Mouse (Mus musculus): ENCODE results near the gene Klhdc2.

DNA sequence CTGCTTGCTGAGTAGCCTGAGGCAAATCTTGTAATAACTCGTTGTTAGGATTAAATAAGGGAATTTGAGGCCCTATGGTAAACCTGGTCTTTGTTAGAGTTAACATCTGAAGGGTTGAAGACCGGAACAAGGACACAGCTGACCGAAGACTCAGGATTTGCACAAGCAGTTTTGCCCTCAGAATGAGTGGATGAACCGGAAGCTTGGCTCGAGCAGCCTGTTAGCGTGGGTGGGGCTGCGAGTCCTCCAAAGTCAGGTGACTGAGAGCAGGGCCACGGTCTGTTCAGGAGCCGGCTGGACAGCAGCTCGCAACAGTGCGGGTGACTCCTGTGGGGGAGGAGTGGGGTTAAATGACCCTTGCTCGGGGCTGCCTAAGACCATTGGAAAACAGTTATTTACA lies 2.8 kb downstream of the Klhdc2 start:
- TF ChIP-seq HCFC1 (IDR thresholded peaks at IDR 0.05; ENCODE audit: borderline replicate concordance, insufficient read depth, low read length) = no peak
- no peak for TF ChIP-seq MAFK (IDR thresholded peaks at IDR 0.05; ENCODE audit: insufficient read depth, low read depth, low read length)
- no peak for TF ChIP-seq CHD2 (IDR thresholded peaks at IDR 0.05; ENCODE audit: low read depth, low read length)
- TF ChIP-seq ZNF384 (IDR thresholded peaks at IDR 0.05; ENCODE audit: low read depth, low read length) = no peak

Data from ES-E14 (cell line).